Mouse (Mus musculus): ENCODE measurements around the gene Akt1s1. TPM values are rescaled to one million over a fixed set of nuclear protein-coding genes. Genes with fewer than 3 reads are reported as not detected.

Gene Akt1s1
- polyA plus RNA-seq, 1 experiment: 372 TPM

DNA sequence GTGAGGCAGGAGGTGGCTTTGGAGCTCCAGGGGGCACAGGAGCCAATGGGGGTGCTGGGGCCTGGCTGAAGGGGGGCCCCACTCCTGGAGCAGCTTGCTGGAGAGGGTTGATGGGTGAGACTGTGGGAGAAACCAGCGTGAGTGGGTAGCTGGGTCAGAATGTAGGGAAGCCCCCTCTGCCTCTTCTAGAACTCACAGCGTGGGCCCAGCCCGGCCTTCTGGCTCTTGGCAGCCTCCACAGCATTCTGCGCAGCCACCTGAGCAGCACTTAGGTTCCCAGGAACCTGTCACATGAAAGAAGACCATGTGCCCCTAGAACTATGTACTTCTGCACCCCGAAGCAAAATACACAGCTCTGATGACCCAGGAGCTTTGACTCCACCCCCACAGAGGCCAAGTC lies 35.8 kb downstream of the Akt1s1 start:
- no peak for TF ChIP-seq GATA1 (IDR thresholded peaks at IDR 0.05; ENCODE audit: borderline replicate concordance, low read length)
- no peak for TF ChIP-seq FLI1 (IDR thresholded peaks at IDR 0.05; ENCODE audit: low read length)

DNA sequence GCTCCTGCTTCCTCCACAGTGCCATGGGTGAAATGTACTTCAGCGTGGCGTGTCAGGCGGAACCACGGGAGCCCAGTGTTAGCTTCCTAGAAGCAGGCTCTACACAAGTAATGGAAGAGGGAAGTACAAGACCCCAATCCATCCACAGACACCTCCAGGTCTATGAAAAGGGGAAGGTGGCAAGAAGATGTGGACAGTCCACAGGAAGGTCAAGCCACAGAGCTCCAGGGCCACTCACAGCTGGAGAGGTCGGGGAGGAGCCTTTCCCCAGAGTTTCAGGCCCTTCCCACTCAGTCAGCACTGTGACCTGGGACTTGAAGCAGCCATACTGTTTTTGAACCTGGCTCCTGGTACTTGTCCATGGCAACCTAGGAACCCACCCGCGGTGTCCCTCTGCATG lies 38.2 kb downstream of the Akt1s1 start:
- Histone ChIP-seq H3K4me3 (replicated peaks) (no peak overlapping the region), H3K36me3 (replicated peaks; ENCODE audit: low read length) (peaks cover 81% of the 10 kb centered on the region), H3K4me1 (peaks cover 51% of the 10 kb centered on the region), H3K9me3 (no peaks in the 10 kb centered on the region), H3K27me3 (replicated peaks) (no peaks in the 10 kb centered on the region)
- TF ChIP-seq GATA1 (IDR thresholded peaks at IDR 0.05; ENCODE audit: borderline replicate concordance, low read length): no peak
- no peak for TF ChIP-seq FLI1 (IDR thresholded peaks at IDR 0.05; ENCODE audit: low read length)

More for the DNA sequence above, 35.8 kb downstream of the Akt1s1 start:
- peaks cover 34% of the 10 kb centered on the region for H3K4me1 ChIP-seq
- no peaks in the 10 kb centered on the region for H3K9me3 ChIP-seq
- H3K4me3 ChIP-seq (replicated peaks): no peak overlapping the region
- no peaks in the 10 kb centered on the region for H3K27me3 ChIP-seq (replicated peaks)
- peaks cover 94% of the 10 kb centered on the region for H3K36me3 ChIP-seq (replicated peaks; ENCODE audit: low read length)

DNA sequence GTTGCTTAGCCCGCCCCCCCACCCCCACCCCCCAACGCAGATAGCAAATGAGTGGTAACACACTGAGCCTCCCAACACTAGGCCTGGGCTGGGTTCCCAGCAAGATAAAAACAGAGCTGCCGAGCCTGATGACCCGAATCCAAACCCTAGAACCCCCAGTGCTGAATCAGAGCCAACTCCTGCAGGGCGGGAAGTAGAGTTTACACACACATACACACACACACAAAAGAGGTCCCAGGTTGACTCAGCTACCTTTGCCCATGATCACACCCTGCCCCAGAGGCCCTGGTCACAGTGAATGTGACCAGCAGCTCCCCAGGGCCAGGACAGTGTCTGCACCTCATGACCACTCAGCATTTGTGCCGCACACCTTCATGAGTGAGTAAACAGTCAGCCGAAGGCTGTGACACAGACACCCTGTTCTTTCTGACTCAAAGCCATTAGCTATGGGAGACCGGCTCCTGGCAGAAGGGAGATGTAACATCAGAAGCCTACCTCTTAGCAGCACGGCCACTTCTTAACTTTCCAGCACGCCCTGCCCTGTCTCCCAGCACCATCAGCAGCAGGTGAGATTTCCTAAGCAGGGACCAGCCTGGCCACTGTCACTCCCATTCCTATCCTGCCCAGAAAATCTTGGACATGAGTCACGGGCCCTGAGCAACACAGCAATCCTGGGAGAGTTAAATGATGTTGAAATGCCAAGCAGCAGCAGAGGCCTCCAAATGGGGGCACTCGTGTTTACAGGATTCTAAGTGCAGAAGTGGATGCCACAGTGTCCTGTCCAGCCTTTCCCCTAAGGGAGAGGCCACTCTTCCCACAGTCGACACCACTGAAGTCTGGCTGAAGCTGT lies 39.7 kb downstream of the Akt1s1 start:
- peaks cover 66% of the 10 kb centered on the region for H3K36me3 ChIP-seq (replicated peaks; ENCODE audit: low read length)
- H3K9me3 ChIP-seq: no peaks in the 10 kb centered on the region
- peaks cover 57% of the 10 kb centered on the region for H3K4me1 ChIP-seq
- no peak overlapping the region for H3K4me3 ChIP-seq (replicated peaks)
- no peak for TF ChIP-seq FLI1 (IDR thresholded peaks at IDR 0.05; ENCODE audit: low read length)
- TF ChIP-seq GATA1 (IDR thresholded peaks at IDR 0.05; ENCODE audit: borderline replicate concordance, low read length): no peak
- no peaks in the 10 kb centered on the region for H3K27me3 ChIP-seq (replicated peaks)

DNA sequence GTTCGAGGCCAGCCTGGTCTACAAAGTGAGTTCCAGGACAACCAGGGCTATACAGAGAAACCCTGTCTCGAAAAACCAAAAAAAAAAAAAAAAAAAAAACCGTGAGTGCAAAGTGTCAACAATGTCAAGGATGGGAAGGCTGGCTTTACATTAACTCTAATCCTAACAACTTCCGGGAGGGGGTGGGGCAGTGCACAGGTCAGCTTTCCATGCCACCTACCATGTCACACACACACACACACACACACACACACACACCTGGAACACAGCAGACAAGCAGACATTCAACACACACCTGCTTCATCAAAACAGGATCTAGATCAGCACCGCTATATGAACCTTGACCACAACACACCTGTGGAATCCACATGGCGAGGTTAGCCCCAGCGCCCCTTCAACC lies 41.4 kb downstream of the Akt1s1 start:
- Histone ChIP-seq H3K9me3 (no peaks in the 10 kb centered on the region), H3K4me3 (replicated peaks) (peak overlapping the region; percentile 83), H3K27me3 (replicated peaks) (no peaks in the 10 kb centered on the region), H3K4me1 (peaks cover 63% of the 10 kb centered on the region), H3K36me3 (replicated peaks; ENCODE audit: low read length) (peaks cover 51% of the 10 kb centered on the region)
- no peak for TF ChIP-seq GATA1 (IDR thresholded peaks at IDR 0.05; ENCODE audit: borderline replicate concordance, low read length)
- TF ChIP-seq FLI1 (IDR thresholded peaks at IDR 0.05; ENCODE audit: low read length): no peak

DNA sequence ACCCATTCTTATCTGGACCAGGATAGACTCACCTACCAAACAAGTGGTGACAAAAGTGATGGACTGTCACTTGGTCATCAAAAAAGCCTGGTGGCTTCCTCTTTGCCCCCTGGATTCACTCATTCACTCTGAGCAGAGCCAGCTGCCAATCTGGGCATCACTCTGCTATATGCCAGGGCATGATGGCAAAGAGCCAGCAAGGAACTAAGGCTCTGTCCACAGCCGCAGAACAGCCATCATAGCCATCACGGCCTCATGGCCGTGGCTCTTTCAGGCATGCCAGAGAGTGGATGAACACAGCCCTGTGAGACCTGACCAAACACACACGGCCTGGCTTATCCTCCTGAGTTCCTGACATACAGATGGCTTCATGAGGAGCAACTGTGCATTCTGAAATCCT lies 41.9 kb downstream of the Akt1s1 start:
- peak overlapping the region; percentile 83 for H3K4me3 ChIP-seq (replicated peaks)
- H3K36me3 ChIP-seq (replicated peaks; ENCODE audit: low read length): peaks cover 46% of the 10 kb centered on the region
- no peaks in the 10 kb centered on the region for H3K9me3 ChIP-seq
- H3K27me3 ChIP-seq (replicated peaks): no peaks in the 10 kb centered on the region
- peaks cover 68% of the 10 kb centered on the region for H3K4me1 ChIP-seq
- no peak for TF ChIP-seq GATA1 (IDR thresholded peaks at IDR 0.05; ENCODE audit: borderline replicate concordance, low read length)
- no peak for TF ChIP-seq FLI1 (IDR thresholded peaks at IDR 0.05; ENCODE audit: low read length)

DNA sequence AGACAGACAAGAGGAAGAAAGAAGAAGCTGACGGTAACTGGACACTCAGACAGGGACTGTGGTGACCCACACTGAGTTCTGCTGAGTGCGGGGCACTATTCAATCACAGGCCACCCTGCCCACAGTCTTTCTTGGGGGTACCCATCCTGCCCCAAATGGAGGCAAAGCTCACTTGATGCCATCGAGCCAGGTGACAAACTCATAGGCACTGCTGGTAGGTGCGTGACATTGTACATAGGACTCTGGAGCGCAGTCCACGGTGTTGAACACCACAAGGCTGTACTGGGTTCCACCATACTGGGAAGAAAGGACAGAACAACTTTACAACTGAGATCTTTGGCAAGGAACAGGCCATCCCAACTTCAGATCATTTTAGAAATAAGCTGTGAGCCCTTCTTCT lies 42.8 kb downstream of the Akt1s1 start:
- Histone ChIP-seq H3K4me1 (peaks cover 64% of the 10 kb centered on the region), H3K27me3 (replicated peaks) (no peaks in the 10 kb centered on the region), H3K9me3 (no peaks in the 10 kb centered on the region), H3K4me3 (replicated peaks) (peak overlapping the region; percentile 93), H3K36me3 (replicated peaks; ENCODE audit: low read length) (peaks cover 37% of the 10 kb centered on the region)
- TF ChIP-seq GATA1 (IDR thresholded peaks at IDR 0.05; ENCODE audit: borderline replicate concordance, low read length) (no peak), FLI1 (IDR thresholded peaks at IDR 0.05; ENCODE audit: low read length) (no peak)

DNA sequence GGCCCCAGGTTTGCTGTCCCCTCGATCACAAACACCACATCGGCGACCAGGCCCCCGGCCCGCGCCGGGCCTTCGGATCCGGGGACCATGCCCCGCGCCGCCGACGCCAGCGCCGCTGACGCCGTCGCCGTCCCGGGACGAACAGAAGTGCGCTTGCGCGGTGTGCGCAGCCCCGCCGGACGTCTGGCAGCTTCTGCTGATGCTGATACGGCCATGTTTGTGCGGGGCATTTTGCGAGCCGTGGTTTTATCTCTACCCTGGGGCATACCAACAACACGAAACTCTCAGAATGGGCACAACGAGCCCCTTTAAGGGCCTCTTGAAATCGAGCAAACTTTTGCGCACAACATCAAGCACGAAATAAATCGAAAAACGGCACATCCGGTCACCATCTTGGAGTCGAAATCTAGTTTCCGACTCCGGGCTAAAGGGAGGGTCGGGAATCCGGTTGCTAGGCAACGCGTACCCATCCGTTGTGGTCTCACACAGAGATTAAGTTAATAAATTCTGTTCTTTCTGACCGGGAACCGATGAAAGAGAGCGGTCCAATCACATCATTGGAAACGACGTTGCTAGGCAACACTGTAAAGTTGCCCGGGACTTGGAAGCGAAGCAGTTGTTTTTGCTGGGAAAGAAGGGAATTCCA lies 43.6 kb downstream of the Akt1s1 start, which contains the start of gene Med25:
TSS of gene Med25 (minus strand) at position 437 of the 646 bp plus-strand sequence.
- Histone ChIP-seq H3K36me3 (replicated peaks; ENCODE audit: low read length) (peaks cover 33% of the 10 kb centered on the region), H3K27me3 (replicated peaks) (no peaks in the 10 kb centered on the region), H3K4me3 (replicated peaks) (peak within 1 kb of the TSS; percentile 93), H3K9me3 (no peaks in the 10 kb centered on the region), H3K4me1 (peaks cover 64% of the 10 kb centered on the region)
- TF ChIP-seq FLI1 (IDR thresholded peaks at IDR 0.05; ENCODE audit: low read length) (peak; percentile 34; the same call in 1 of the 2 replicates), GATA1 (IDR thresholded peaks at IDR 0.05; ENCODE audit: borderline replicate concordance, low read length) (no peak)

DNA sequence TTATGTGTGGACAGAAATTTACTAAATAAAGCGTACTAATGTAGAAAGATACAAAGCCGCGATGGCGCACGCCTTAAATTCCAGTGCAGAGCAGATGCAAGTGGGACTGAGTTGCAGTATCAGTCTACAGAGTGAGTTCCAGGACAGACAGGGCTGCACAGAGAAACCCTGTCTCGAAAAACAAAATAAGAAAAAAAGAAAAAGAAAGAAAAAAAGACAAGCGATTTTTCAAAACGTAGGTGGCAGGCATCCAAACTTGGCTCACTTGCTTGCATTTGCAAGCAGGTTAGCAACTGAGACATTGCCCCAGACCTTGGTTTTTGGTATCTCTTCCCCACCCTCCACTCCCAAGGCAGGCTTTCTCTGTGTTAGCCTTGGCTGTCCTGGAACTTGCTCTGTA lies 44.4 kb downstream of the Akt1s1 start:
- H3K36me3 ChIP-seq (replicated peaks; ENCODE audit: low read length): peaks cover 37% of the 10 kb centered on the region
- H3K27me3 ChIP-seq (replicated peaks): no peaks in the 10 kb centered on the region
- peaks cover 68% of the 10 kb centered on the region for H3K4me1 ChIP-seq
- peak overlapping the region; percentile 64 for H3K4me3 ChIP-seq (replicated peaks)
- H3K9me3 ChIP-seq: no peaks in the 10 kb centered on the region
- TF ChIP-seq GATA1 (IDR thresholded peaks at IDR 0.05; ENCODE audit: borderline replicate concordance, low read length) (no peak), FLI1 (IDR thresholded peaks at IDR 0.05; ENCODE audit: low read length) (no peak)

DNA sequence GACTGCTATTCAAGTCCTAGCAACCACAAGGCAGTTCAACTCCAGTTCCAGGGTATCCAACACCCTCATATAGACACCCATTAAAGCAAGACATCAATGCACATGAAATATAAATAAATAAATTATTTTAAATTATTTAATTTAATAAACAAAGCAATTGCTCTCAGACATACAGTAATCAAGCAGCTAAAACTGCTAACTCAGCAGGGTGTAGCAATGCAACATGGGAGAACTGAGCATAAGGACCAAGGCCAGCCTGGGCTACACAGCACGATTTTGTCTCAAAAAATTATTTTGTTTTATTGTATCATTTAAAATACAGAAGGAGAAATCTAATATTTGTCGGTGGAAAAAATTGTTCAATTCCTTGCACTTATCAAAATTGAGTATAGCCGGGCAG lies 45.4 kb downstream of the Akt1s1 start:
- Histone ChIP-seq H3K9me3 (no peaks in the 10 kb centered on the region), H3K4me3 (replicated peaks) (no peak overlapping the region), H3K4me1 (peaks cover 68% of the 10 kb centered on the region), H3K36me3 (replicated peaks; ENCODE audit: low read length) (peaks cover 37% of the 10 kb centered on the region), H3K27me3 (replicated peaks) (no peaks in the 10 kb centered on the region)
- TF ChIP-seq GATA1 (IDR thresholded peaks at IDR 0.05; ENCODE audit: borderline replicate concordance, low read length): no peak

DNA sequence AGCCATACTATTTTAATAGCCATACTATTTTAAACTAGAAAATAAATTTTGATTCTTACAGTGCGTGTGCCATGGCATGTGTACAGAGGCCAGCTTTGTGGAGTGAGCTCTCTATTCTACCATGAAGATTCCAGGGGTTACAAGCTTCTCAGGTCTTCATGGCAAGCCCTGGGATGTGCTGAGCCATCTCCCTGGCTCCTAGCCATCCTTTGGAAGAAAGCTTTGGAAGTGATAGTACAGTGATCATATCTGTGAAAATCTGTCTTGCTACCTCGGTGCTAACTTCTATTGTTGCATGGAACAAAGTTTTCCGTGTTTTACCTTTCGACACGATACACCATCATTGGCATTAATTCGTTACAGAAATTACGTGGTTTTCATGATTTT lies 46.4 kb downstream of the Akt1s1 start:
- peaks cover 41% of the 10 kb centered on the region for H3K36me3 ChIP-seq (replicated peaks; ENCODE audit: low read length)
- no peaks in the 10 kb centered on the region for H3K27me3 ChIP-seq (replicated peaks)
- H3K4me1 ChIP-seq: peaks cover 74% of the 10 kb centered on the region
- peak overlapping the region; percentile 94 for H3K4me3 ChIP-seq (replicated peaks)
- H3K9me3 ChIP-seq: no peaks in the 10 kb centered on the region
- no peak for TF ChIP-seq GATA1 (IDR thresholded peaks at IDR 0.05; ENCODE audit: borderline replicate concordance, low read length)
- no peak for TF ChIP-seq FLI1 (IDR thresholded peaks at IDR 0.05; ENCODE audit: low read length)

Data from megakaryocyte, embryonic 14.5 days (primary cell).